In the genomic region with DNA sequence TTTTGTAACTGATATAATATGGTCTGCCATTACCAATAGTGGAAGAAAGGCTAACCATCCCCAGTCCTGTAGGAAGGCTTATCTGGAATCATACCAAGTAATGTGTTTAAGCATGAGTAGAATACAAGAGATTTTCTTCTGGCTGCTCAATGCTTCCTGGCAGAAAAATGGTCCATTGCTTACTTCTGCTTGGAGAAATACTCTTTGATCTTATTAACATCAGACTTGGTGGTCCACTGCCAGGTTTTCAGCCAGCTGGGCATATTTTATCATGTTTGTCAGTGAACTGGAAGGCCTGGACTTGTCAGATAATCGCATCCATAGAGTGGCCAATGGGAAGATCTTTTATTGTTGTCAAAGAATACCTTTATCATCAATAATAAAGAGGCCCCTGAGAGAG, we compare ENCODE assay signal across 12 mouse cellular contexts.
"Had no signal": no experiment of that assay in that cellular context is flagged by ENCODE, and none has a peak within 500 bp of the region (broad histone marks: within the 10 kb centered on the region; RNA-seq: fewer than 3 reads in every experiment).

No protein-coding gene starts in this region.

- DNase-seq: lung, adult 18-20 months; lung, embryonic 14.5 days; lung, postnatal 10 days; lung, postnatal 4 days; retina, postnatal 1 day; right cerebral cortex, adult 18-20 months; right cerebral cortex, postnatal 25 days; right cerebral cortex, postnatal 4 days; spleen, adult 18-20 months; thymus, adult 18-20 months; thymus, postnatal 14 days; thymus, postnatal 36 days had no signal
